Mouse (Mus musculus): ENCODE data around the gene Tenm4. TPM values are rescaled to one million over a fixed set of nuclear protein-coding genes. Genes with fewer than 3 reads are reported as not detected.

The Tenm4 gene
- polyA plus RNA-seq, 1 experiment from 2014 or later, result 24.0 TPM

- Histone ChIP-seq H3K9me3 (no peaks in the 10 kb centered on the region), H3K27ac (no peak overlapping the region), H3K9ac (no peak overlapping the region), H3K4me1 (no peaks in the 10 kb centered on the region; the same call in 1 of the 2 replicates), H3K36me3 (no peaks in the 10 kb centered on the region), H3K27me3 (replicated peaks) (no peaks in the 10 kb centered on the region), H3K4me3 (replicated peaks) (no peak overlapping the region), H3K4me2 (no peak overlapping the region)
- WGBS, result 75% methylated on average over 1 of the region's 1 CpGs
- no peak for ATAC-seq (ENCODE audit: insufficient read depth, low FRiP score, low read depth)
Measured at GRCm38 (mm10) chr7:96679746-96680145, 508.7 kb downstream of the Tenm4 start.

GRCm38 (mm10) chr7:96680405-96680804, 509.4 kb downstream of the Tenm4 start:
- Histone ChIP-seq H3K4me3 (replicated peaks) (no peak overlapping the region), H3K36me3 (no peaks in the 10 kb centered on the region), H3K9ac (no peak overlapping the region), H3K4me2 (no peak overlapping the region), H3K4me1 (no peaks in the 10 kb centered on the region; the same call in 1 of the 2 replicates), H3K27ac (no peak overlapping the region), H3K27me3 (replicated peaks) (no peaks in the 10 kb centered on the region), H3K9me3 (no peaks in the 10 kb centered on the region)
- no peak for ATAC-seq (ENCODE audit: insufficient read depth, low FRiP score, low read depth)
- WGBS, result 85% methylated on average over 5 of the region's 5 CpGs

- Histone ChIP-seq H3K4me3 (replicated peaks) (no peak overlapping the region), H3K9ac (no peak overlapping the region), H3K9me3 (no peaks in the 10 kb centered on the region), H3K36me3 (no peaks in the 10 kb centered on the region), H3K27me3 (replicated peaks) (no peaks in the 10 kb centered on the region), H3K27ac (no peak overlapping the region), H3K4me2 (no peak overlapping the region), H3K4me1 (no peaks in the 10 kb centered on the region; the same call in 1 of the 2 replicates)
- ATAC-seq (ENCODE audit: insufficient read depth, low FRiP score, low read depth), result no peak
- 88% methylated on average over 4 of the region's 4 CpGs for WGBS
Measured at GRCm38 (mm10) chr7:96681808-96682207, 510.8 kb downstream of the Tenm4 start.

GRCm38 (mm10) chr7:96688141-96688540, 517.1 kb downstream of the Tenm4 start:
- WGBS, result 79% methylated on average over 3 of the region's 3 CpGs
- Histone ChIP-seq H3K4me3 (replicated peaks) (no peak overlapping the region), H3K4me2 (no peak overlapping the region), H3K9me3 (no peaks in the 10 kb centered on the region), H3K4me1 (no peaks in the 10 kb centered on the region), H3K27ac (no peak overlapping the region), H3K27me3 (replicated peaks) (no peaks in the 10 kb centered on the region), H3K9ac (no peak overlapping the region), H3K36me3 (no peaks in the 10 kb centered on the region)
- no peak for ATAC-seq (ENCODE audit: insufficient read depth, low FRiP score, low read depth)

GRCm38 (mm10) chr7:96701097-96701845, 530.2 kb downstream of the Tenm4 start:
- Histone ChIP-seq H3K4me2 (no peak overlapping the region), H3K9ac (no peak overlapping the region), H3K36me3 (no peaks in the 10 kb centered on the region), H3K27ac (no peak overlapping the region), H3K9me3 (no peaks in the 10 kb centered on the region), H3K4me3 (replicated peaks) (no peak overlapping the region), H3K27me3 (replicated peaks) (no peaks in the 10 kb centered on the region), H3K4me1 (no peaks in the 10 kb centered on the region)
- no peak for ATAC-seq (ENCODE audit: insufficient read depth, low FRiP score, low read depth)
- 78% methylated on average over 8 of the region's 8 CpGs for WGBS

GRCm38 (mm10) chr7:96703958-96704357, 532.9 kb downstream of the Tenm4 start:
- H3K4me1 ChIP-seq, result no peaks in the 10 kb centered on the region
- no peaks in the 10 kb centered on the region for H3K36me3 ChIP-seq
- WGBS, result 80% methylated on average over 16 of the region's 16 CpGs
- no peaks in the 10 kb centered on the region for H3K27me3 ChIP-seq (replicated peaks)
- H3K9ac ChIP-seq, result no peak overlapping the region
- no peak overlapping the region for H3K4me3 ChIP-seq (replicated peaks)
- no peak overlapping the region for H3K27ac ChIP-seq
- no peak overlapping the region for H3K4me2 ChIP-seq
- no peak for ATAC-seq (ENCODE audit: insufficient read depth, low FRiP score, low read depth)
- H3K9me3 ChIP-seq, result no peaks in the 10 kb centered on the region

- Histone ChIP-seq H3K4me3 (replicated peaks) (no peak overlapping the region), H3K4me2 (no peak overlapping the region), H3K36me3 (no peaks in the 10 kb centered on the region), H3K9me3 (no peaks in the 10 kb centered on the region), H3K27ac (no peak overlapping the region), H3K9ac (no peak overlapping the region), H3K27me3 (replicated peaks) (no peaks in the 10 kb centered on the region), H3K4me1 (no peaks in the 10 kb centered on the region)
- whole genome bisulfite sequencing, result 73% methylated on average over 8 of the region's 8 CpGs
- peak; percentile 79 for ATAC-seq (ENCODE audit: insufficient read depth, low FRiP score, low read depth)
Measured at GRCm38 (mm10) chr7:96705307-96706129, 534.5 kb downstream of the Tenm4 start.

- no peaks in the 10 kb centered on the region for H3K27me3 ChIP-seq (replicated peaks)
- no peak overlapping the region for H3K4me2 ChIP-seq
- no peak overlapping the region for H3K9ac ChIP-seq
- H3K27ac ChIP-seq, result no peak overlapping the region
- no peak for ATAC-seq (ENCODE audit: insufficient read depth, low FRiP score, low read depth)
- no peaks in the 10 kb centered on the region for H3K36me3 ChIP-seq
- no peaks in the 10 kb centered on the region for H3K9me3 ChIP-seq
- no peak overlapping the region for H3K4me3 ChIP-seq (replicated peaks)
- no peaks in the 10 kb centered on the region for H3K4me1 ChIP-seq
- WGBS, result 92% methylated on average over 7 of the region's 7 CpGs
Measured at GRCm38 (mm10) chr7:96706531-96706930, 535.5 kb downstream of the Tenm4 start.

GRCm38 (mm10) chr7:96707112-96707511, 536.1 kb downstream of the Tenm4 start:
- no peak for ATAC-seq (ENCODE audit: insufficient read depth, low FRiP score, low read depth)
- Histone ChIP-seq H3K36me3 (no peaks in the 10 kb centered on the region), H3K27ac (no peak overlapping the region), H3K9ac (no peak overlapping the region), H3K4me1 (no peaks in the 10 kb centered on the region), H3K4me3 (replicated peaks) (no peak overlapping the region), H3K27me3 (replicated peaks) (no peaks in the 10 kb centered on the region), H3K9me3 (no peaks in the 10 kb centered on the region), H3K4me2 (no peak overlapping the region)
- WGBS, result 89% methylated on average over 2 of the region's 2 CpGs

GRCm38 (mm10) chr7:96708071-96708470, 537.0 kb downstream of the Tenm4 start:
- H3K27ac ChIP-seq, result no peak overlapping the region
- H3K27me3 ChIP-seq (replicated peaks), result no peaks in the 10 kb centered on the region
- no peak overlapping the region for H3K9ac ChIP-seq
- H3K4me1 ChIP-seq, result no peaks in the 10 kb centered on the region
- H3K4me3 ChIP-seq (replicated peaks), result no peak overlapping the region
- WGBS, result 65% methylated on average over 5 of the region's 5 CpGs
- H3K9me3 ChIP-seq, result no peaks in the 10 kb centered on the region
- H3K36me3 ChIP-seq, result no peaks in the 10 kb centered on the region
- ATAC-seq (ENCODE audit: insufficient read depth, low FRiP score, low read depth), result no peak
- no peak overlapping the region for H3K4me2 ChIP-seq

- WGBS, result 80% methylated on average over 5 of the region's 5 CpGs
- Histone ChIP-seq H3K4me1 (no peaks in the 10 kb centered on the region), H3K4me3 (replicated peaks) (no peak overlapping the region), H3K36me3 (no peaks in the 10 kb centered on the region), H3K27ac (no peak overlapping the region), H3K27me3 (replicated peaks) (no peaks in the 10 kb centered on the region), H3K9ac (no peak overlapping the region), H3K4me2 (no peak overlapping the region), H3K9me3 (no peaks in the 10 kb centered on the region)
- no peak for ATAC-seq (ENCODE audit: insufficient read depth, low FRiP score, low read depth)
Measured at GRCm38 (mm10) chr7:96708561-96708960, 537.5 kb downstream of the Tenm4 start.

- no peaks in the 10 kb centered on the region for H3K27me3 ChIP-seq (replicated peaks)
- WGBS, result 87% methylated on average over 8 of the region's 8 CpGs
- no peak for ATAC-seq (ENCODE audit: insufficient read depth, low FRiP score, low read depth)
- H3K27ac ChIP-seq, result no peak overlapping the region
- no peak overlapping the region for H3K4me3 ChIP-seq (replicated peaks)
- H3K9ac ChIP-seq, result no peak overlapping the region
- no peaks in the 10 kb centered on the region for H3K36me3 ChIP-seq
- no peaks in the 10 kb centered on the region for H3K4me1 ChIP-seq
- no peaks in the 10 kb centered on the region for H3K9me3 ChIP-seq
- no peak overlapping the region for H3K4me2 ChIP-seq
Measured at GRCm38 (mm10) chr7:96708968-96709367, 537.9 kb downstream of the Tenm4 start.

Measured in stomach, embryonic 15.5 days (tissue).